Mouse (Mus musculus) lung, embryonic 16.5 days (tissue): ENCODE data around the gene Rftn1. TPM values are rescaled to one million over a fixed set of nuclear protein-coding genes. Genes with fewer than 3 reads are reported as not detected.
A peak's percentile ranks its signal among the peaks of the same experiment; 100 is the strongest.

Experiments
- ATAC-seq: fragments of 200-750 bp; cut with Nextera tagmentation; 2 replicates; pipeline ENCODE4 v1.8.0; 2017; ENCODE audit warnings: low read depth, mild to moderate bottlenecking, moderate library complexity
- H3K27ac ChIP-seq: fragments of 300-500 bp; sonication (generic); 2 replicates; pipeline ENCODE4 v1.5.1; 2014; ENCODE audit warnings: mild to moderate bottlenecking, control low read depth, low read length
- H3K27me3 ChIP-seq: fragments of 300-500 bp; sonication (generic); 2 replicates; pipeline ENCODE4 v1.6.1; 2014; ENCODE audit warnings: low read depth, low read length, mixed read lengths; ENCODE audit not compliant: control insufficient read depth, insufficient read depth
- H3K36me3 ChIP-seq: fragments of 300-500 bp; sonication (generic); 2 replicates; pipeline ENCODE4 v1.6.1; 2014; ENCODE audit warnings: low read length; ENCODE audit not compliant: control insufficient read depth, insufficient read depth
- H3K4me1 ChIP-seq: fragments of 300-500 bp; sonication (generic); replicated peaks from 2 replicates; pipeline ENCODE4 v1.6.1; 2014; ENCODE audit warnings: low read length, mixed read lengths; ENCODE audit not compliant: control insufficient read depth, insufficient read depth
- H3K4me2 ChIP-seq: fragments of 300-500 bp; sonication (generic); 2 replicates; pipeline ENCODE4 v1.6.1; 2014; ENCODE audit warnings: low read depth, low read length, control low read depth
- H3K4me3 ChIP-seq: fragments of 300-500 bp; sonication (generic); 2 replicates; pipeline ENCODE4 v1.5.1; 2014; ENCODE audit warnings: mild to moderate bottlenecking, low read length, control low read depth
- H3K9ac ChIP-seq: fragments of 300-500 bp; sonication (generic); 2 replicates; pipeline ENCODE4 v1.6.1; 2014; ENCODE audit warnings: low read length, control low read depth
- H3K9me3 ChIP-seq: fragments of 300-500 bp; sonication (generic); 2 replicates; pipeline ENCODE4 v1.6.1; 2016; ENCODE audit warnings: low read length; ENCODE audit not compliant: control insufficient read depth
- WGBS: fragments of 180-500 bp; shearing (Covaris S2); extraction: QIAGEN DNeasy Blood & Tissue Kit; methylation state at CpG from one replicate; pipeline ENCODE4 v1.1.7; 2014; 5-methylcytosine and 5-hydroxymethylcytosine counted together
- polyA plus RNA-seq: library from polyadenylated mRNA; unstranded; fragments of >200 nt; fragmentation: Nextera tagmentation; extraction: Ambion mirVana; gene quantifications from 2 replicates; pipeline ENCODE4 v1.2.1, GENCODE M21; 2015

The Rftn1 gene
- polyA plus RNA-seq, 1 experiment from 2014 or later: 18.2 TPM

GRCm38 (mm10) chr17:50069897-50070636, 120.4 kb downstream of the Rftn1 start:
- ATAC-seq: 0 out of 2 replicates have a peak, but pooled peaks have one; percentile 20
- Histone ChIP-seq H3K9ac (no peak overlapping the region), H3K4me2 (no peak overlapping the region), H3K36me3 (no peaks in the 10 kb centered on the region), H3K27ac (no peak overlapping the region), H3K27me3 (no peaks in the 10 kb centered on the region), H3K9me3 (no peaks in the 10 kb centered on the region), H3K4me1 (no peaks in the 10 kb centered on the region; the same call in 1 of the 2 replicates), H3K4me3 (no peak overlapping the region)
- 18% methylated on average over 10 of the region's 10 CpGs for WGBS

- no peak for ATAC-seq
- Histone ChIP-seq H3K4me1 (no peaks in the 10 kb centered on the region; the same call in 1 of the 2 replicates), H3K4me2 (no peak overlapping the region), H3K36me3 (no peaks in the 10 kb centered on the region), H3K27ac (no peak overlapping the region), H3K4me3 (no peak overlapping the region), H3K9me3 (no peaks in the 10 kb centered on the region), H3K9ac (no peak overlapping the region), H3K27me3 (no peaks in the 10 kb centered on the region)
- 56% methylated on average over 5 of the region's 5 CpGs for WGBS
Measured at GRCm38 (mm10) chr17:50069205-50069604, 121.3 kb downstream of the Rftn1 start.

GRCm38 (mm10) chr17:50068681-50069138, 121.8 kb downstream of the Rftn1 start:
- Histone ChIP-seq H3K27ac (no peak overlapping the region), H3K27me3 (no peaks in the 10 kb centered on the region), H3K9ac (no peak overlapping the region), H3K4me3 (no peak overlapping the region), H3K36me3 (no peaks in the 10 kb centered on the region), H3K4me2 (no peak overlapping the region), H3K9me3 (no peaks in the 10 kb centered on the region), H3K4me1 (no peaks in the 10 kb centered on the region; the same call in 1 of the 2 replicates)
- 77% methylated on average over 10 of the region's 10 CpGs for whole genome bisulfite sequencing
- ATAC-seq: no peak

GRCm38 (mm10) chr17:50067774-50068680, 122.4 kb downstream of the Rftn1 start:
- H3K27ac ChIP-seq: no peak overlapping the region
- no peak overlapping the region for H3K9ac ChIP-seq
- H3K9me3 ChIP-seq: no peaks in the 10 kb centered on the region
- no peak for ATAC-seq
- 80% methylated on average over 5 of the region's 5 CpGs for WGBS
- no peak overlapping the region for H3K4me2 ChIP-seq
- H3K4me1 ChIP-seq: no peaks in the 10 kb centered on the region; the same call in 1 of the 2 replicates
- no peaks in the 10 kb centered on the region for H3K27me3 ChIP-seq
- H3K4me3 ChIP-seq: no peak overlapping the region
- H3K36me3 ChIP-seq: no peaks in the 10 kb centered on the region

GRCm38 (mm10) chr17:50066822-50067713, 123.4 kb downstream of the Rftn1 start:
- no peaks in the 10 kb centered on the region; the same call in 1 of the 2 replicates for H3K4me1 ChIP-seq
- H3K9ac ChIP-seq: no peak overlapping the region
- no peak overlapping the region for H3K4me2 ChIP-seq
- no peaks in the 10 kb centered on the region for H3K27me3 ChIP-seq
- H3K36me3 ChIP-seq: no peaks in the 10 kb centered on the region
- no peak overlapping the region for H3K27ac ChIP-seq
- H3K4me3 ChIP-seq: no peak overlapping the region
- ATAC-seq: no peak
- 83% methylated on average over 8 of the region's 8 CpGs for WGBS
- no peaks in the 10 kb centered on the region for H3K9me3 ChIP-seq

GRCm38 (mm10) chr17:50063832-50064627, 126.4 kb downstream of the Rftn1 start:
- Histone ChIP-seq H3K36me3 (no peaks in the 10 kb centered on the region), H3K9me3 (no peaks in the 10 kb centered on the region), H3K27me3 (no peaks in the 10 kb centered on the region), H3K9ac (no peak overlapping the region), H3K4me1 (no peaks in the 10 kb centered on the region), H3K4me2 (no peak overlapping the region), H3K27ac (no peak overlapping the region), H3K4me3 (no peak overlapping the region)
- WGBS: 79% methylated on average over 13 of the region's 13 CpGs
- no peak for ATAC-seq

GRCm38 (mm10) chr17:50062649-50063048, 127.8 kb downstream of the Rftn1 start:
- Histone ChIP-seq H3K27me3 (no peaks in the 10 kb centered on the region), H3K4me1 (no peaks in the 10 kb centered on the region), H3K4me3 (no peak overlapping the region), H3K4me2 (no peak overlapping the region), H3K9ac (no peak overlapping the region), H3K36me3 (no peaks in the 10 kb centered on the region), H3K9me3 (no peaks in the 10 kb centered on the region), H3K27ac (no peak overlapping the region)
- ATAC-seq: peak; percentile 60; the same call in 1 of the 2 replicates
- 42% methylated on average over 4 of the region's 4 CpGs for WGBS

GRCm38 (mm10) chr17:50061446-50061845, 129.0 kb downstream of the Rftn1 start:
- Histone ChIP-seq H3K9me3 (no peaks in the 10 kb centered on the region), H3K27me3 (no peaks in the 10 kb centered on the region), H3K4me3 (no peak overlapping the region), H3K27ac (no peak overlapping the region), H3K9ac (no peak overlapping the region), H3K4me1 (no peaks in the 10 kb centered on the region), H3K36me3 (no peaks in the 10 kb centered on the region), H3K4me2 (no peak overlapping the region)
- 83% methylated on average over 4 of the region's 4 CpGs for WGBS
- no peak for ATAC-seq
